Comparison of ENCODE assay signal across 31 mouse cellular contexts in genomic region chr5:41117658-41118057, GRCm38 (mm10).
DNase-seq lines count a peak whose midpoint lies in the region; ATAC-seq and TF ChIP-seq lines count a peak whose summit lies in the region.
"Had no signal": no experiment of that assay in that cellular context is flagged by ENCODE, and none has a peak within 500 bp of the region (broad histone marks: within the 10 kb centered on the region; RNA-seq: fewer than 3 reads in every experiment).

No protein-coding gene starts in this region.

- H3K4me1 ChIP-seq in kidney, embryonic 15.5 days = no peaks in the 10 kb centered on the region
- no peaks in the 10 kb centered on the region for H3K4me1 ChIP-seq in embryonic facial prominence, embryonic 11.5 days (ENCODE audit: control insufficient read depth, insufficient read depth, low read length)
- no peaks in the 10 kb centered on the region for H3K4me1 ChIP-seq in midbrain, postnatal 0 days (ENCODE audit: insufficient read depth, low read length)
- H3K4me1 ChIP-seq: embryonic facial prominence, embryonic 13.5 days; forebrain, embryonic 10.5 days; forebrain, embryonic 13.5 days; heart, embryonic 10.5 days; heart, embryonic 13.5 days had no signal

- DNase-seq in kidney, adult 18-20 months = no peak
- DNase-seq in embryo, embryonic 10 days (ENCODE audit: low spot score) = peak; percentile 35
- peak; percentile 36 for DNase-seq in embryo, embryonic 11 days
- DNase-seq in embryonic facial prominence, embryonic 11.5 days (ENCODE audit: low spot score) = peak; percentile 13
- no peak for DNase-seq in midbrain, postnatal 0 days (ENCODE audit: low spot score)
- DNase-seq: adrenal gland, postnatal 10 days; adrenal gland, postnatal 36 days; B cell, adult 2 months; cerebellum, adult 2 months; cerebellum, adult 9-11 months; cerebellum, postnatal 36 days; gastrocnemius, postnatal 10 days; gastrocnemius, postnatal 36 days; heart, adult 2 months; heart, postnatal 14 days; heart, postnatal 4 days had no signal

- no peak overlapping the region for H3K9ac ChIP-seq in kidney, embryonic 15.5 days
- no peak overlapping the region for H3K9ac ChIP-seq in embryonic facial prominence, embryonic 11.5 days (replicated peaks; ENCODE audit: low read length)
- no peak overlapping the region for H3K9ac ChIP-seq in midbrain, postnatal 0 days (replicated peaks; ENCODE audit: low read length, poor library complexity, severe bottlenecking)
- H3K9ac ChIP-seq: embryonic facial prominence, embryonic 13.5 days; forebrain, embryonic 13.5 days; heart, embryonic 13.5 days; hindbrain, embryonic 14.5 days had no signal

- H3K9me3 ChIP-seq in kidney, embryonic 15.5 days (replicated peaks) = no peaks in the 10 kb centered on the region
- H3K9me3 ChIP-seq in embryonic facial prominence, embryonic 11.5 days (replicated peaks; ENCODE audit: control insufficient read depth, low read length) = no peaks in the 10 kb centered on the region
- no peaks in the 10 kb centered on the region for H3K9me3 ChIP-seq in midbrain, postnatal 0 days (ENCODE audit: low read length)
- H3K9me3 ChIP-seq: embryonic facial prominence, embryonic 13.5 days; forebrain, embryonic 10.5 days; forebrain, embryonic 13.5 days; G1E; heart, embryonic 10.5 days; heart, embryonic 13.5 days had no signal

- H3K36me3 ChIP-seq in kidney, embryonic 15.5 days = no peaks in the 10 kb centered on the region
- no peaks in the 10 kb centered on the region for H3K36me3 ChIP-seq in embryonic facial prominence, embryonic 11.5 days (replicated peaks; ENCODE audit: control insufficient read depth, insufficient read depth, low read depth, low read length)
- no peaks in the 10 kb centered on the region for H3K36me3 ChIP-seq in midbrain, postnatal 0 days (ENCODE audit: insufficient read depth, low read length)
- H3K36me3 ChIP-seq: embryonic facial prominence, embryonic 13.5 days; forebrain, embryonic 10.5 days; G1E; heart, embryonic 10.5 days; heart, embryonic 13.5 days had no signal

- no peak overlapping the region for H3K4me3 ChIP-seq in kidney, embryonic 15.5 days (replicated peaks)
- no peak overlapping the region for H3K4me3 ChIP-seq in embryonic facial prominence, embryonic 11.5 days (ENCODE audit: low read depth, low read length)
- H3K4me3 ChIP-seq in midbrain, postnatal 0 days (ENCODE audit: low read depth, low read length) = no peak overlapping the region
- H3K4me3 ChIP-seq: embryonic facial prominence, embryonic 13.5 days; erythroblast, embryonic 14.5 days; forebrain, embryonic 10.5 days; forebrain, embryonic 13.5 days; heart, adult 2 months; heart, embryonic 10.5 days; heart, embryonic 13.5 days had no signal

- peak; percentile 49; the same call in 1 of the 2 replicates for ATAC-seq in kidney, embryonic 15.5 days (replicated peaks; ENCODE audit: low FRiP score)
- ATAC-seq in embryonic facial prominence, embryonic 11.5 days (replicated peaks; ENCODE audit: insufficient number of reproducible peaks, low FRiP score, low TSS enrichment, low read depth) = no peak
- ATAC-seq in megakaryocyte-erythroid progenitor cell, adult 5-6 weeks (replicated peaks; ENCODE audit: low FRiP score, low TSS enrichment, poor library complexity, severe bottlenecking) = no peak
- no peak for ATAC-seq in midbrain, postnatal 0 days (ENCODE audit: low FRiP score)
- ATAC-seq: forebrain, embryonic 13.5 days; forebrain, embryonic 16.5 days; hindbrain, postnatal 0 days; inflammation-experienced regulatory T-cells, adult 6 months; Patski had no signal

- H3K4me2 ChIP-seq in kidney, embryonic 15.5 days = no peak overlapping the region
- H3K4me2 ChIP-seq in embryonic facial prominence, embryonic 11.5 days (ENCODE audit: low read depth, low read length) = no peak overlapping the region
- no peak overlapping the region for H3K4me2 ChIP-seq in midbrain, postnatal 0 days (ENCODE audit: low read depth, low read length, poor library complexity, severe bottlenecking)
- H3K4me2 ChIP-seq: embryonic facial prominence, embryonic 13.5 days; forebrain, embryonic 13.5 days; heart, embryonic 13.5 days; hindbrain, embryonic 14.5 days had no signal

- no peak overlapping the region for H3K27ac ChIP-seq in kidney, embryonic 15.5 days
- no peak overlapping the region for H3K27ac ChIP-seq in embryonic facial prominence, embryonic 11.5 days (replicated peaks; ENCODE audit: low read depth, low read length)
- no peak overlapping the region for H3K27ac ChIP-seq in midbrain, postnatal 0 days (ENCODE audit: low read depth, low read length)
- H3K27ac ChIP-seq: embryonic facial prominence, embryonic 13.5 days; forebrain, embryonic 10.5 days; forebrain, embryonic 13.5 days; heart, adult 2 months; heart, embryonic 10.5 days; heart, embryonic 13.5 days; hindbrain, embryonic 14.5 days; hindbrain, postnatal 0 days had no signal

- H3K27me3 ChIP-seq in kidney, embryonic 15.5 days = no peaks in the 10 kb centered on the region
- no peaks in the 10 kb centered on the region for H3K27me3 ChIP-seq in embryonic facial prominence, embryonic 11.5 days (ENCODE audit: control insufficient read depth, insufficient read depth, low read length)
- no peaks in the 10 kb centered on the region for H3K27me3 ChIP-seq in midbrain, postnatal 0 days (ENCODE audit: insufficient read depth, low read length)
- H3K27me3 ChIP-seq: CH12.LX; embryonic facial prominence, embryonic 13.5 days; forebrain, embryonic 13.5 days; heart, embryonic 13.5 days had no signal

- TF ChIP-seq CTCF in midbrain, postnatal 0 days (IDR thresholded peaks at IDR 0.05) = no peak

- WGBS in kidney, embryonic 15.5 days = 27% methylated on average over 3 of the region's 3 CpGs
- WGBS in embryonic facial prominence, embryonic 11.5 days = 27% methylated on average over 3 of the region's 3 CpGs
- 51% methylated on average over 3 of the region's 3 CpGs for WGBS in midbrain, postnatal 0 days

Comparison
In these comparisons a context has a peak if more than half of its experiments do, and no peak if none do; other contexts are left out.
1. DNase-seq: peak in embryo, embryonic 10 days (single experiment), embryo, embryonic 11 days (single experiment) and embryonic facial prominence, embryonic 11.5 days (single experiment); none in kidney, adult 18-20 months (single experiment) and midbrain, postnatal 0 days (single experiment).